Mouse (Mus musculus): Measurements from ENCODE around the gene Dph5.

Gene Dph5

GRCm38 (mm10) chr3:115953088-115953487 lies 65.5 kb downstream of the Dph5 start:
- DNase-seq: no peak

DNA sequence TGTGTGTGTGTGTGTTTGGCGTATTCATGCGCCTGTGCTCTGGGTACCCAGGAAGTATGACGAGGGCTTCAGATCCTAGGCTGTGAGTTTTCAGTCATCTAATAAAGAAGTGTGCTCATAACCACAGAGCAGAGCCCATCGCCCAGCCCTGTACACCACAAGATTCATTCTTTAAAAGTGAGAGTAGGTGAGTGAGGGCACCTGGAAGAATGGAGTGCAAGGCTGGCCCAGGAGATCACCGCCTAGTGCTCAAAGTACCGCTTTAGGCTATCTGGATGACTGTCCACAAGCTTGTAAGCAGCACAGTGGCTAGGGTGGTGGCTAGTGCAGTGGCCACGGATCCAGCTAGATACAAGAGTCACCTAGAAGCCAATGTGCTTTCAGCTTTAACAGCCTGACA lies 69.6 kb downstream of the Dph5 start:
- no peak for DNase-seq

DNA sequence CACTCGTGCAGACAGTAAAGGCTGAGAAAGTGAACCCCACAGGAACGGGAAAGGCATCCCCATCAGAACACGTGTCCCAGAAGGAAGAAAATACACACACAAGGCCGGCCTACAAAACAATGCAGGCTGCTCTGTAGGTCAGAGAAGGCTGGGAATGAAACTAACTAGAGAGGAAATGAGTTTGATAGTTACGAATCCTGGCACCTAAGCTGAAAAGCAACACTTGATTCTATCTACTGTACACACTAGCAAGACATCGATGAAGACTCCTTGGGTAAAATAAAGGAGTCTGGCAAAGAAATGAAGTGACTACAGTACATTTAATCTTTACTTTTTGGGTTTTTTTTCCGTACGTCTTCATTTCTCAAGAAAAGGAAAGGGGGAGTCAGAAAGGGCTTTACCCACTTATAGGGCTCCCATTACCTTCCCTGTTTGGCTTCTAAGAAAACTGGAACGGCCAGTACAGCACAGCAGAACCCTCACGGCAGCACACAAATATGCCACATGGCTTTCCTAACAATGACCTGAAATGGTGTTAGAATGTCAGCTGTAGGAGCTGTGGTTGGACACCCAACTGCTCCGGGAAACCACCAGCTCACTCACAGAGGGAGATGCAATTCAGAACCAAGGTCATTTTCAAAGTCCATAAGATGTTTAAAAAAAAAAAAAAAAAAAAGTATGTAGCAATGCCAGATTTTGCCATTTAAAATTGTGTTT lies 73.8 kb downstream of the Dph5 start:
- DNase-seq: no peak

- no peak for DNase-seq
These were observed 74.4 kb downstream of the Dph5 start for GRCm38 (mm10) chr3:115962028-115962415.

DNA sequence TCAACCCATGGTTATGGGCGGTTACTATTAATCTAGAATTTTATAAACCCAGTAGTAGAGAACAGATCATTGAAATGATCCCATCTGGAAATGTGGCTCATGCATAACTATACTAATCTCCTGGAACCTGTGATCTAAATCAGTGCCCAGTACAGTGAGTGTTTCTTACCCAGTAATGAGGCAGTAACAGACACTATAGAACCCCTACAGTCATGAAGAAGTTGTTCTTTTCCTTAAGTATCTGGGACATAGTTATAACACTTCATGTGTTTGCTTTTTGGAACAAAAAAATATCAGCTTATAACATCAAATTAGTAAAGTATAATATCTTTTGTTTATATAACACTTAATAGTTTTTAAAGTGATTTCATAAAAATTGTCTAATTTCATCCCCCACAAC lies 76.0 kb downstream of the Dph5 start:
- DNase-seq: no peak

GRCm38 (mm10) chr3:115964071-115964470 lies 76.4 kb downstream of the Dph5 start:
- no peak for DNase-seq

DNA sequence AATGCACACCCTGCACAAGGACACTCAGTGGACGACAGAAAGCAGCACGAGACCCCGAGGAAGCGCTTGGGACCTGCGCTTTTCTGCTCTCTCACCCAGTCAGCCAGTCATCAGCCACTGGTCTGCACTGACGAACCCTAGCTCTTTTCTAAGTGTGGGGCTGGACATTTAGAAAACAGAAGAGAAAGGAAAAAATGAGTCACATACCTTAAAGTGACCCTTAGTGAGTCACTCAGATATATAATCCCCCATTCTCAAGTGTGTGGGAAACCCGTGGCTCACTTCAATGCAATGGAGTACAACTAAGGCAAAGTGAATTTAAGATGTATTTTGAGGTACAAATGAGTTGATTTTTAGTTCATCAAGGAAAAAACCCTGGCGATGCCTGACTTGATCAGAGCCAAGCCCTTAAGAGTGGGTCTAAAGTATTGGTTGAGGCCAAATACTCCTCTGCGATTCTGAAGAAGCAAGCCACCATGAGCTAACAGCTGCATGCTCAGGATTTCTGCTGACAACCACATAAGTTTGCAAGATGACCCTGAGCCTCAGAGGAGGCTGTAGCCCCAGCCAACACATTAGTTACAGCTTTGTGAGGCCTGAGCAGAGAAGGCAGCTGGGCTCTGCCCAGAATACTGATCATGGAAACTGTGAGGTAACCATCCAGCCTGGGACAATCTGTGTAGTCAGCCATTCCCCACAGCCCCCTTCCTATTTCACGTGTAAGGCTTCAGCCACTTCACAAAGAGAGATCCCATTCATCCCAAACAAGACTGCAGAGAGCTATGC lies 81.3 kb downstream of the Dph5 start:
- DNase-seq: no peak

DNA sequence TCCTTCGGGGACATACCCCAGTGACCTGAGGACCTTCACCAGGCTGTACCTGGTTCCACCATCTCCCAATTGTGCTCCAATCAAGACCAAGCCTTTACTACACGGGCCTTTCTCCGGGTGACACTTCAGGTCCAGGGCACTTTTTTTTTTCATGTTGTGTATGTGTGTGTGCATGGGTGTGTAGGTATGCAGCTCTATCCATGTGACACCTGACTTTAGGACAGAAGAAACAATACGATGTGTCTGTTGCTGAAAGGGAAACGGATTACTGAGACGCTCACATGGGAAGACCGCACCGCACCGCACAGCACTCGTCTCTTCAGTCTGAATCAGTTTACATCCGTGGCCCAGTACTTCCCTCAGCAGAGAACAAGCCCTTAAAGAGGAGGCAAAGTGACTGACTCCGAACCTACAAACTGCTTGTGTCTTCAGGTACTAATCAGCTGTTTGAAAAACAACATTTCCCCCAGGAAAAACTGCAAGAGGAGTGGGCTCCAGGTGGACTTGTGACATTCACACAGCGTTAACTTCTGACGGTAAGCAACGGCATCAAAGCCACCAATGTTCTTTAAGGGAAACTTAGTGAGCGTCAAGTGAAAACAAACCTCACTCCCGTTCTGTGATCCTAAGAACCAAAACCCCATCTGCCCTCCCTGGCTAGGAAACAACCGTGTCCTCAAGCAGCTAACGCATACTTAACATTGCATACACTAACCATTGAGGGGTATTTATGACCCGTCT lies 83.6 kb downstream of the Dph5 start:
- DNase-seq: no peak

DNA sequence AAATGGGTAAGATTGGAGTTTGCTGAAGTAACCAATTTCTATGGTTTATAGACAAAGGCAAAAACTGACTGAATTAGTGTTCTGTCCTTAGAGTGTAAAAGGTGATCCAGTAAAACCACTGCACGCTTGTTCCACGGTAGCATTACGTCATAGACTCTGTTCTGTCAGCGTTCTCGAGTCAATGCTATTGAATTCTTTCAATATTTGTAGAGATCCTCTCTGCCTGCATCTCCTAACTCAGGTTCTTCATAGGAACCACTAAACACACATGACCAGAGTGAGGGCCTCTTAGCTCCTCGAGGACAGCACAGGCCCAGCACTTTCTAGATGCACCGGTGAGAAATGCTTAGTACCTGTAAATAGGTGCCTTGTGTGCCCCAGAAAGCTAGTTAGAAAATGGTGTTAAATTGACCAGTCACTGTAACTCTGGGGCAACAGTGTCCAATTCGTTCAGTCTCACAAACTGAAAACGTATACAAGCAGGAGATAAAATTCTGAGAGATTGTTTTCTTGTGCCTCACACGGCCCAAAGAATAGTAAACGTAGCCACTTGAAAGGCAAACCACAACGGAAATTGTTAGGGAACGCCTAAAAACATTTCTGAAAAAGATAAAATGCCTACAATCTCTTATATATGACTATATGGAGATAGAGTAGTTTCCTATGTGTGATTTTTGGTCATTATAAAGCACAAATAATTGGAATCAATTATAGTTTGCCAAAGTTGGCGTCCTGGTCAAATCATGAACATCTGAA lies 84.4 kb downstream of the Dph5 start:
- DNase-seq: no peak

DNA sequence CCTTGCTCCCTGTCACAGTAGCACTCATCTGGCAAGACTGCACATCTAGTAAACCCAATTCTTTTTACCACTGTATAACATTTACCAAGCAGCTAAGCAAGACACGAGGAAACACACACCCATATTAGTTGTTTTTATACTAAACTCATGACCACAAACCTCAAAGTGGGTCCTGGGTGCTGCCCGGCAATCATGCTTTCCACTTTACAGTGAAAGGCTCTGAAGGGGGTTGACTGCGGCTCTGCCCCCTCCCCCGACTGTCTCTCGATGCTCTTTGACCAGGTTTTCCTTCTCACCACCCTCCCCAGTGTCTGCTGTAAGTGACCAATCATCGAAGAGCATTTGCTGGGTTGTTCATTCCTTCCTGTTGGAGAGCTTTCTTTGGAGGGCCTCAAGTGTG lies 86.6 kb downstream of the Dph5 start:
- DNase-seq: no peak

- no peak for DNase-seq
These were observed 87.4 kb downstream of the Dph5 start for GRCm38 (mm10) chr3:115974995-115975394.

- DNase-seq: no peak
These were observed 91.4 kb downstream of the Dph5 start for GRCm38 (mm10) chr3:115979000-115979399.

GRCm38 (mm10) chr3:115983217-115983616 lies 95.6 kb downstream of the Dph5 start:
- DNase-seq: no peak
